Mouse (Mus musculus): ENCODE results near the gene Setd1a.
"Not testable (repeated sequence)": the region's sequence is repeated elsewhere in the genome, so short reads cannot be mapped to it uniquely, and the experiment has no call there.

Gene Setd1a

DNA sequence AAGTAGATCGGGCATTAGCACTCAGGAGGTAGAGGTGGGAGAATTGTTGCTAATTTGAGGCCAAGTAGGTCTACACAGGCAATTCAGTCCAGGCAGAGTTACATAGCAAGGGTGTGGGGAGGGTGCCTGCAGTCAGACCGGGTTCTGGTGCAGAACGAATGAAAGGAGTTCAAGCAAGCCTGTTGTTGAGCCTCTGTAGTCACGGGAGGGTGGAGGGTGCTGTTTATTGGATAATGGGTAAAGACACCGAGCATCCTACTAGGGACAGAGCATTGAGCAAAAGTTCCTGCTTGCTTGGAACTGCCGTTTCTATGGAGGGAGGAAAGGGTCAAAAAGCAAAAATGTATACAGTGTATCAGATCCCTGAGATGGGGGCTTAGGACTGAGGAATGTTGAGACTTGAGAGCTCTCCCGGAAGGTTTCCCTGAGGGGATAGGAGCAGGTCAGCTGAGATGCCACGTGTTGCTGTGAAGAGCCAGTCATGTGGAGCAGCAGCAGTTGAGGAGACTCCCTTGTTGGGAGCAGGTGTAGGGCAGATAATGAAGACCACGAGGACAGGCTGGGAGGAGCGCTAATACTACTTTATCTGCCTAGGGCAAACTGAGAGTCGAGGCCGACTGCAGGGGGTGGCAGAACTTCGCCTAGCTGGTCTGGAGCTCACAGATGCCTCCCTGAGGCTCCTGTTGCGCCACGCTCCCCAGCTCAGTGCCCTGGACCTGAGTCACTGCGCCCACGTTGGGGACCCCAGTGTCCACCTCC, 9.4 kb upstream of the Setd1a start:
- no peak for DNase-seq

DNA sequence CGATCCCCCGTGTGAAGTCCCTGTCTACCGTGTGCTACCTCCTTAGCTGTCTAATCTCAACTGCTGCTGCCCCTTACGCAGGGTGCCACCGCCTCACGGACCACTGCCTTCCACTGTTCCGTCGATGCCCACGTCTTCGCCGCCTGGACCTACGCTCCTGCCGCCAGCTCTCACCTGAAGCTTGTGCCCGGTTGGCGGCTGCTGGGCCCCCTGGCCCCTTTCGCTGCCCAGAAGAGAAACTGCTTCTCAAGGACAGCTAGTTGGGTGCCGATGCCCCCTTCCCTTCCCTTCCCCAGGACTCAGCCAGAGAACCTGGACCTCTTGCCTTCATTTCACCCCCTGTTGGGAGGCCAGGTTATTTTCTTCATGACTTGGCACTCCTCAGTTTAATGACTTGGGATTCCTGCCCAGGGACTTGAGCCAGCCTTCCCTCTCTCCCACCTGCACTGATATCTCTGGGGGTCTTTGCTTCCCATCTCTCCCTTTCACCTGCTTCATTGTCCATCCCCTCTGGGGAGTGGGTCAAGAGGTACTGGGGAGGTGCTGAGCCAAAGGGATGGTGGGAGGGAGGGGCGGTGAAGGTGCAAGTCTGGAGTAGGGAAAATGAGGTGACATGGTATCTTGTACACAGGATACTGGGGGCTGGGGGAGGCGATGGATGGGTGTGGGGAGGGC, 8.7 kb upstream of the Setd1a start:
- DNase-seq = peak; percentile 26

DNA sequence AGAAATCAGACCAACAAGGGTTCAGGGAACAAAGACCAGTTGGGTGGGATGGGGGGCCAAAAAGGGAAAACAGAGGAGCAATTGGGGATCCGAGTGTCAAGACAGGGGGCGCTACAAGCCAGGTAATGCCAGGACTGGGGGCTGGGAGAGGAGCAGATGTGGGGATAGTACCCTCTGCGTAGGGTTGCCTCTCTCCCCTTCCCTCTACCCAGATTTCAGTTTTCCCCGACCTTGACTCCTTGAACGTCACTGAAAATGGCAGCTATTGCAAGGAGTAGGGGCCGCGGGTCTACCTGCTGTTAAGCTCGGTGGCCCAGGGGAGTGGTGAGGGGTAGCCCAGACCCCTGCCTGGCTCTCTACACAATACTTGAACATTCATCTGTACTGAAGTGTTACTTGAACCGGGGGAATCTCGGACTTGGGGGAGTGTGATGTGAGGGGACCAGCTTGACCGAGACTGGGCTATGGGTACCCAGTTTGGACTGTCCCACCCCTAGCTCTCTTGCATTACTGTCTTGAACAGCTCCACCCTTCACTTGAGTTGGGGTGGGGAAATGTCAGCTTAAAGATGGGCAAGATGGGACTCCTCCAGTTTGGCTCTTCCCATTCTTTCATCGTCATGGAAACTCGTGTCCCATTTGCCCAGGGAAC, 8.0 kb upstream of the Setd1a start:
- peak; percentile 57 for DNase-seq

DNA sequence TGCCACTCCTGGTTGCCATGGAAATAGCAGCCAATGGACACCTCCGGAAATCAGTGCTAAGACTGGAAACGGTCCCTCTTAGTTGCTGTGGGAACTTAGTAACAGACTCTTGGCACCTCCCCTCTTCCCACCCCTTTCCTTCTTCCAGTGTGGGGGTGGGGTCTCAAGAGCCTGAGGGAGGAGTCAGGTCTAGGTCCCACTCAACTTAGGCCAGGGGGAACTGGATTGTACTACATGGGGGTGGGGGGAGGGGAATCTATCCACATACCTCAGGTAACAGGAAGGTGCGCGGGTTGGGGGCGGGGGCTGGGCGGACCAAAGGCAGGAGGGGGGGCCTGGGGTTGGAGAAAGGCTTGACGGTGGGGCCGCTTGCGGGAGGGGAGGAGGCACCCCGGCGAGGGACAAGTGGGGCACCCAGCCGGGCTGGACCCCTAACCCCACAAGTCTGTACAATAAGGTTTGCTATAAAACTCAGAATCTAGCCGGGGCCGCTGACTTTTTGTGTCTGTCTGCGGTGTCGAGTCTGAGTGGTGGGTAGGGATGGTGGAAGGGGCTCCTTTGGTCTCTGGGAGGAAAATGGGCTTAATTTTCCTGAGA, 7.4 kb upstream of the Setd1a start:
- peak; percentile 96 for DNase-seq

DNA sequence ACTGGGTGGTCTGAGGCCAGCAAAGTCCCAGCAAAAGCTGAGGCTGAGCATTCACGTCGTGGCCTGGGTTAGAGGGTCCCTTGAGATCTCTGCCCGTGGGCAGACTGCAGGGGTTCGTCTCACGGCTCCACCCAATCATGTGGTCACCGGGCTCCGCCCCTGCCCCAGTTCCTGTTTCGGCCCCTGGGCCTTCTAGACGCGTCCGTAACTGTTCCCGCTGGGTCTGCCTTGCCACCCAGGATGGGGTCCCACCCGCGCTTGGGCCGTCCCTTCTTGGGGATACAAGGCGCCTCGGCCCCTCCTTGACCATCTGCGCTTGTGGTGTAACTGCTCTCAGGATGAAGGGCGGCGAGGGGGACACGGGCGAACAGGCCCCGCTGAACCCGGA, 6.8 kb upstream of the Setd1a start, which contains the start of gene Orai3:
Gene Orai3 (plus strand): TSS at position 165 of the 388 bp plus-strand sequence.
- DNase-seq = peak; percentile 94

DNA sequence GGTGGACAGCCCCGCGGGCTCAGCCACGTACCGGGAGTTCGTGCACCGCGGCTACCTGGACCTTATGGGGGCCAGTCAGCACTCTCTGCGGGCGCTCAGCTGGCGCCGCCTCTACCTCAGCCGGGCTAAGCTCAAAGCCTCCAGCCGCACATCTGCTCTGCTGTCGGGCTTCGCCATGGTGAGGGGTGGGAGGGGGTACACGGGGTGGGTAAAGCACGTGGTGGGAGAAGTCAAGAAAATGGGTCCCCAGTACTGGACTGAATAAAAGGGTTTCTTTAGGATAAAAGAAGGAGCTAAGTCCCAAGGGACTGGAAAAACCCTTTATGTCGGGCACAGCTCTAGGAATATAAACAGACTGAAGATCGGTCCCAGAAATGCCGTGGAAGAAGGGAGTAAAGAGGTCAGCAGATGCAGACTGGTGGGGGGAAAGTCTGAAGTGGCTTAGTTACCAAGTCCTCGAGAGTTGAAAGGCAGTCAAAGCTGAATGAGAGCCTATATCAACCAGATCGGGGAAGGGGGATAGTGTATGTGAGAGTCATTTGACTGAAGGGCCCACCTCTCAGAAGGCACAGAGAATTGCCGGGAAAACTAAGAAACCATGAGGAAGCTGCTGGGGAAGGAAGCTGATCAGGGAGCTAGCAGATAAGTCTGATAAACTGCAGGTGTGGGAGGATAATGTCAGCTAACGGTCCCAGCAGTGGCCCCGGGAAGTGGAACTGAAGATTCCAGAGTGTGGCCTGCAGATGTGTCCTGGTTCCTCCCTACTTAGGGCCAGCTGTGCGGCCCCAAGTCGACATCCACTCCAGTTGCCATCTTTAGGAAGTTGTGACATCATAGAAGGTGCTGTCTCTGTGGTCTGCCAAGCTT, 6.2 kb upstream of the Setd1a start:
- peak; percentile 26 for DNase-seq

DNA sequence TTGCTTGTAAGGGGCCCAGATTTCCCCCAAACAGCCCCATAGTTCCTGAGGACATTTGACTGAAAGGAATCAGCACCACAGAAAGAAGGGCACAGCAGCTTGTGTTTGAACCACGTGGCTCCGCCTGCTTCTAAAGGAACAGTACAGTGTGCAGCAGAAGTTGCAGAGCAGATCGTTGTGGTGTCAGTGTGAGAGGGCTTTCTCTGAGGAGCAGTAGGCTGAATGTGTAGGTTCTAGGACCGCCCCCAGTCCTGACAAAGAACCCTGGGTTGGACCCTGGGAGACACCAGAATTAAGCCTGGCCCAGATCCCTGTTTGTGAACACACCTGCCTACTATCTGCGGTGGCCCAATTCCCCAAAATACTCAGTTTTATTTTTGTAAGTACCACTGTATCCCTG, 5.2 kb upstream of the Setd1a start:
- DNase-seq = no peak

DNA sequence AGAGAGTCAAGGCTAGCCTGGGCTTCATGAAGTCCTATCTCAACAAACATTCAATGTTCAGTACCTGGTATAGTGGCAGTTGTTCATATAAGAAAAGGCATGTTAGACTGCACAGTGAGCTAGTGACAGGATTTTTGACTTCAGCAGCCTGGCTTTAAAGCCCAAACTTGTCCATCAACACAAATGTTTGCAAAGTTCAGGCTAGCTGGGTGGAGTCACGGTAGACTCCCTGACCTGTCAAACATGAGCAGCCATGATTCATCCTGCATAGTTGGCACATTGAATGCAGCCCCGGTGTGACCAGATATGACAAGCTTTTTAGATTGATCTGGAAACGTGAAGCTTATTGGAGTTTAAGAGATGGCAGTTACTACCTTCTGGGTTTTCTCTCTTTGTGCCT, 4.4 kb upstream of the Setd1a start:
- no peak for DNase-seq

DNA sequence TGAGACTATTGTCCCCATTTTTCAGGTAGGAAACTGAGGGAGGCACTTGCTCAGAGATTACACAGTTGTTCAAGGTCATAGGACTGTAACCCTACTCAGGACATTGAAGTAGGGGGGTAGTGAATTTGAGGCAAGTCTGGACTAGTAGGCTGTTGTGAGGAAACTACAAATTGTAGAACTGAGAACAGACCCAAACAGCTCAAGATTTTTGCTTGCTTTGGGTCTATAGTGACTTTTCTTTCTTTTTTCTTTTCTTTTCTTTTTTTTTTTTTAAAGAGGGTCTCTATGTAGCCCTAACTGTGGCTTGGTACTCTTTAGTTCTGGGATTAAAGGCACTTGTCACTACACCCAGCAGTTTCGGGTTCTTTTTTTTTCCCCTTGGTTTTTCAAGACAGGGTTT, 3.9 kb upstream of the Setd1a start:
- DNase-seq = no peak

DNA sequence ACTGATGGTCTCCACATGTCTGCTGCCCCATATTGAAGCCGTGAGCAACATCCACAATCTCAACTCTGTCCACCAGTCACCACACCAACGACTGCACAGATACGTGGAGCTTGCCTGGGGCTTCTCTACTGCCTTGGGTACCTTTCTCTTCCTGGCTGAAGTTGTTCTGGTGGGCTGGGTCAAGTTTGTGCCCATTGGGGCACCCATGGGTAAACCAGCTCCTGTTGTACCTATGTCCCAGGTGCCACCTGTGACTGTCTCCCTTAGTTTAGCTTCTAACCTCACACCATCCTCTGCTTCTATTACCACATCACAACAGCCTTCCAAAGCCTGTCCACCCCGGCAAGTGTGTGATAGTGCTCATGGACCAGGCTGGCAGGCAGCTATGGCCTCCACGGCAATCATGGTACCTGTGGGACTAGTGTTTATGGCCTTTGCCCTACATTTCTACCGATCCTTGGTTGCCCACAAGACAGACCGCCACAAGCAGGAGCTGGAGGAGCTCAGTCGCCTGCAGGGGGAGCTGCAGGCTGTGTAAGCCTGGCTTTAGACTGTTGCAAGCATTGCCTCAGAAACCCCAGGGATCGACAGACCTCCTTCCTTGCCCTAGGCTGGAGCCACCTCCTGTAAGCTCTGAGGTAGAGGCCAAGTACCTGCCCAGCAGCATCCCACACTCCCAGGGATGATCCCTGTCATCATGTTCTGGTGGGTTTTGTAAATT, 2.6 kb upstream of the Setd1a start:
- DNase-seq = peak; percentile 84

DNA sequence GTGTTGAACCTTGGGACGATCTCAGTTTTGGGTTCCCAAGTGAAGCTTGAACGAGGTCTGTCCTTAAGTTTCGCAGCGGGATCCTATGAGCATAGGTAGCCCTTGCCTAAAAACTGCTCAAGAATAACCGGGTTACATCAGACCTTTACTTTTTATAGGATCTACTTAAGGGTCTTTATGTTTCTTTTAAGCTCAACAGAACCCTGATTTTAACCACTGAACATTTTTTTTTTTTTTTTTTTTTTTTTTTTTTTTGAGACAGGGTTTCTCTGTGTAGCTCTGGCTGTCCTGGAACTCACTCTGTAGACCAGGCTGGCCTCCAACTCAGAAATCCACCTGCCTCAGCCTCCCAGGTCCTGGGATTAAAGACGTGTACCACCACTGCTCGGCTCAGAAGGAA, 633 bp upstream of the Setd1a start:
- DNase-seq = not testable (repeated sequence)

DNA sequence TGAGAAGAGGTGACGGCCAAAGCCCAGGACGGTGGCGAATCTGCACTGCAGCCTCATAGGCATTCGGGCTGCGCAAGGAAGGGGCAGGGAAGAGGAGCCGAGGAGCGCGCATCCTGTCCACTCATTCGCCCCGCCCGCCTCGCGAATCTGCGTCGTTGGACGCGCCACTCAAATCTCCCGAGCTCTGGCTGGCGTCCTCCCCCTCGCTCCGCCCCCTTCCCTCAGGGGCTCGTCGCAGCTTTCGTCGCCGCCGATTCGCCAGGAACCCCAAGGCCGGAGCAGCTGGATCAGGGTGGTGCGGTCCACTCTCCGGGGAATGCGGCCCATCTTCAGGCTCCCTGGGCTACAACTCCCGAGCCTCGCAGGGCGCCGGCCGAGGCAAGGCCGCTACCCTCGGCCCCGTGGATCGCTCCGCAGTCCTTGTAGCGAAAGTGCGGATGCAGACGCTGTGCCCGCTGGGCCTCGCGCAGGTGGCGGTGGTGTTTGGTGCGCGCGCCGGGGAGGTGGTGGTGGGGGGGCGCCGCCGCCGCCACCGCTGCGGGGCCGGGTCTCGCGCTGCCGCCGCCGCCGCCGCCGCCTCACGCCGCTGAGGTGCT, 506 bp downstream of the Setd1a start:
- peak; percentile 99 for DNase-seq

DNA sequence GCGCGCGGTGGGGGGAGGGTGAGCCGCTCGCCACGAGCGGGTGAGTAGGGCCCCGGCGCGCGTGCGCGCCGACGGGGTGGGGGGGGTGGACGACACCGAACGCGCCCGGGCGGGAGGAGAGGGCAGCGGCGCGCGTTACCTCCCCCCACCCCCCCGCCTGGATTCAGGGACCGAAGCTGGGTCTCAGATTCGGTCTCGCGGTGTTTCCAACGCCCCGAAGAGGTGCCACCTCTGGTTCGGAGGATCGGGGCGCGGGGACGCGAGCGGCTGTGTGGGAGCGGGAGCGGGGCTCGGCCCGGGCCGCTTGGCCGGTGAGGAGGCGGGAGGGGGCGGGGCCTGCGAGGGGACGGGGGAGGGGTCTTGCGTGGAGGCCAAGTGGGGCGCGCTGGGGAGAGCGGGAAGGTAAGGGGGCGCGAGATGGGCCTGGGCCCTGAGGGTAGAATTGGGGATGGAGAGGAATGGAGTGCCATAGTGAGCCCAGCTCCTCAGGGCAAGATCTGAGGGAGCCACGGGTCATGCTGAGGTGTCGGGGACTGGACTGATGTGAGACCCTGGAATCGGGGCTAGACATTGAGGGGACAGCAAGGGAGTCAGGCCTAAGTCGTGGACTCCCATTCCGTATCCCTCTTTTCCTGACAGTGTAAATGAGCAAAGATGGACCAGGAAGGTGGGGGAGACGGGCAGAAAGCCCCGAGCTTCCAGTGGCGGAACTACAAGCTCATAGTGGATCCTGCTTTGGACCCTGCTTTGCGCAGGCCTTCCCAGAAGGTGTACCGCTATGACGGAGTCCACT, 1.2 kb downstream of the Setd1a start:
- DNase-seq = peak; percentile 83

DNA sequence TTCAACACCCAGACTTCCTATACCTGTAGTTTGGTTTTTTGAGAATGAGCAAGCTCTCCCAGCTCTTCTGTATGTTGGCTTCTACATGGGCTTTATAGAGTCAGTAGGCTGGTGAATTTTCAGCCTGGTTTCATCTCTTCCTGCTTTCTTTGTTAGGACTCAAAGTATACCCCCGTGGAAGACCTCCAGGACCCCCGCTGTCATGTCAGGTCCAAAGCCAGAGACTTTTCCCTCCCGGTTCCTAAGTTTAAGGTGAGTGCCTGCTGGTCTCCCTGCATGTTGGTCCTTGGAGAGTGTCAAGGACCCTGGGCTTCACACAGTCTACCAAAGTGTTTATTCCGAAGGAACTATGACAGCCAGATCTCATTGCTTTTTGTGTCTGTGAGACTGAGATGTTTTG, 1.9 kb downstream of the Setd1a start:
- DNase-seq = no peak

DNA sequence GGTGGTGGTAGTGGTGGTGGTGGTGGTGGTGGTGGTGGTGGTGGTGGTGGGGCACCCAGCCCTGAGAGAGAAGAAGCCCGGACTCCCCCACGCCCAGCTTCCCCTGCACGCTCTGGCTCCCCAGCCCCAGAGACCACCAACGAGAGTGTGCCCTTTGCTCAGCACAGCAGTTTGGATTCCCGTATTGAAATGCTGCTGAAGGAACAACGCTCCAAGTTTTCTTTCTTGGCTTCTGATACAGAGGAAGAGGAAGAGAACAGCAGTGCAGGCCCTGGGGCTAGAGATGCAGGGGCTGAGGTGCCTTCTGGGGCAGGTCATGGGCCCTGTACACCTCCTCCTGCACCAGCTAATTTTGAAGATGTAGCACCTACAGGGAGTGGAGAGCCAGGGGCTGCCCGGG, 8.8 kb downstream of the Setd1a start, which contains the start of gene Gm49388:
Gene Gm49388 (plus strand): TSS at position 301 of the 400 bp plus-strand sequence.
- DNase-seq = no peak

DNA sequence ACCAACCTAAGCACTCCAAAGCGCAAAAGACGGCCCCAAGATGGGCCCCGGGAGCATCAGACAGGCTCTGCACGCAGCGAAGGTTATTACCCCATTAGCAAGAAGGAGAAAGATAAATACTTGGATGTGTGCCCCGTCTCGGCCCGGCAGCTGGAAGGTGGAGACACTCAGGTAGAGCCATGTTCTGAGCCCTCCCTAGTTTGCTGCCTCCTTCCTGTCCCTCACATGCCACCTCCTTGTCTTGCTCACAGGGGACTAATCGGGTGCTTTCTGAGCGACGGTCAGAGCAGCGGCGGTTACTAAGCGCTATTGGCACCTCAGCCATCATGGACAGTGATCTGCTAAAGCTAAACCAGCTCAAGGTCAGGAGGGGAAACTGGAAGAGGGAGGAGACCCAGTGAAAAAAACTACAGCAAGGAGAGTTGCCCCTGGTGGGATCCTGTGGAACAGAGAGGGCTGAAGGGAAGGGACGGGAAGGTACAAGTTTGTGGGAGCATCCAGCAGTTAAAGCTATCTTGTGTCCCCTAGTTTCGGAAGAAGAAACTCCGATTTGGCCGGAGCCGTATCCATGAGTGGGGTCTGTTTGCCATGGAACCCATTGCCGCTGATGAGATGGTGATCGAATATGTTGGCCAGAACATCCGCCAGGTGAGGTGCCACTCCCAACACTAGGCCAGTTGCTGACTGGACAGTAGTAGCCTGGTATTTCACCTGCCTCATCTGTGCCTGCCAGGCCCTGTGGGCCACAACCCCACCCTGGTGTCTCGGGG, 20.8 kb downstream of the Setd1a start:
- no peak for DNase-seq

DNA sequence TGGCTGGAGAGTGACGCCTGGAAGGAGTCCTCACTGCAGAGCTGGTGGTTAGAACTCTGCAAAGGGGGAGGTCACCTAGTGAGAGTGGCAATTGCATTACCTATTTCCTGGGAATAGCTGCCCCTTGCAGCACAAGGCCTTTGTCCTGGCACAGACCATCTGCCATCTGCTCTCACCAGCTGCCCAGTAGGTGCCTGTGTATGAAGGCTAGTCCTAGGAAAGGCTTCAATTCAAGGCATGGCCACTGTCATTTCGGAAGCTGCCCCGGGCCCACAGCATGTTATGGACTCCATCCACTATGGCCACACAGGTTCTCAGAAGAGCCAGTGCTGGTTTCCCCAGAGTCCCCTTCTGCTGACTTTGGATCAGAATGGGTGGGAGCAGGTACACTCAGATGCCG, 22.1 kb downstream of the Setd1a start:
- no peak for DNase-seq

DNA sequence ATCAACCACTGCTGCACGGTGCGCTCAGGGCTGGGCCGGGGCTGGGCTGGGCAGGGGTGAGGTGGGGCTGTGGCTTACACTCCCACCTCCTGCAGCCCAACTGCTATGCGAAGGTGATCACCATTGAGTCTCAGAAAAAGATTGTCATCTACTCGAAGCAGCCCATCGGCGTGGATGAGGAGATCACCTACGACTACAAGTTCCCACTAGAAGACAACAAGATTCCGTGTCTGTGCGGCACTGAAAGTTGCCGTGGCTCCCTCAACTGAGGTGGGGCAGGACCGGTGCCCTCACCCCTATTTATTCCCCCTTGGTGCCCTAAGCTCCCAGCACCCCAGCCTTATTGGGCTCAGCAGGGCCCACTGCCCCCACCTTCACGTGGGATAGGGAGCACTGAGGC, 22.7 kb downstream of the Setd1a start:
- no peak for DNase-seq

DNA sequence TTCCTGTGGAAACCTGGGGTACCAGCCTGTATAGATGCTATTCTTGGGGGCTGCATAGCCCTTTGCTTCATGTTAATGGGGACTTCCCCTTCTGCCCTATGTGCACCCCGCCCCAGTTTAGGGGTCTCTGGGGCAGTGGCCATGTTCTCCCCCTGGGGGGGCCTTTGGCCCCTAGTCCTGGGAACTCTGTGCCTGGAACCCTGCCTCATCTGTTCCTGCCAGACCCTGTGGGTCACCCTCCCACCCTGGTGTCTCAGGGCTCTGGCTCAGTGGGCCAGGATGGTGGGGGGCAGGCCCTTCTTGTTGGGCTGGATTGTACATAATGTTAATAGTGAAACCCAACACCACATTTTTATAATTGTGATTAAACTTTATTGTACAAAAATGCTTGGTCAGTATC, 23.3 kb downstream of the Setd1a start:
- no peak for DNase-seq
